In the genomic region with DNA sequence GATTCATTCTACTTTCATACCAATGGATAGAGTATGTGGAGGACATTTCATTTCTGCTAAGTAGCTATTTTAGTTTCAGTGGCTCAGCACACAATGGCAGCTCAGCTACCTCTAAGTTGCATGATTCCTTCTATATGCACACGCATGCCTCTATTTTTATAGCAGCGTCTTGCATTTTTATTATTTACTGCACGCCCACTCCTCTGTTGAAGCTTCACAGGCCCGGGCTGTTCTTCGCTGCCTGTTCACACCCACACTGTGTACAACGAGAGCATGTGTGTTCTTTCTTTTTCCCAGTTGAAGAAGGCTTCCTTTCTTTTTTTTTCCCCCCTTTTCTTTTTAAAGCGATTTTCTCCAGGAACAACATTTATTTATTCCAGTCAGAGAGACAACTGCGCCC, we compare ENCODE assay signal across 18 mouse cellular contexts.
A peak's percentile ranks its signal among the peaks of the same experiment; 100 is the strongest.
DNase-seq lines count a peak whose midpoint lies in the region.
"Had no signal": no experiment of that assay in that cellular context is flagged by ENCODE, and none has a peak within 500 bp of the region (broad histone marks: within the 10 kb centered on the region; RNA-seq: fewer than 3 reads in every experiment).

No protein-coding gene starts in this region.

- intact Hi-C loops in left cerebral cortex, postnatal 10 days (cut with DNase I): no loop called here
- intact Hi-C loops in left cerebral cortex, postnatal 25 days (cut with DNase I): loop anchor here (5.0 kb wide), 1 partner anchor 284 kb away; no protein-coding TSS in a partner anchor

- DNase-seq in left cerebral cortex, adult 18-20 months (ENCODE audit: low spot score in 2 of 2): peak; percentile 5 to 28
- no peak for DNase-seq in left cerebral cortex, postnatal 10 days (ENCODE audit: extremely low spot score in 1 of 2, low spot score in 2 of 2)
- DNase-seq in layer of hippocampus, adult 8-10 months (ENCODE audit: low spot score in 2 of 2): peak; percentile 29 to 34
- DNase-seq in left cerebral cortex, postnatal 25 days (ENCODE audit: low spot score in 2 of 2): peak; percentile 36 to 78
- DNase-seq in telencephalon, adult 2 months (ENCODE audit: low read depth, low spot score): peak; percentile 80
- no peak for DNase-seq in heart, adult 18-20 months
- DNase-seq in cerebellum, adult 9-11 months: no peak
- DNase-seq: B cell, adult 2 months; cerebellum, adult 8-10 months; gastrocnemius, postnatal 36 days; heart, postnatal 14 days; kidney, adult 9 months; kidney, postnatal 25 days; liver, embryonic 13.5 days; lung, embryonic 14.5 days; lung, postnatal 36 days; spleen, adult 18-20 months; thymus, adult 18-20 months had no signal

Comparison
In these comparisons a context has a peak if more than half of its experiments do, and no peak if none do; other contexts are left out.
1. DNase-seq: peak in left cerebral cortex, adult 18-20 months (2 of 2), layer of hippocampus, adult 8-10 months (2 of 2), left cerebral cortex, postnatal 25 days (2 of 2) and telencephalon, adult 2 months (single experiment); none in left cerebral cortex, postnatal 10 days (0 of 2), heart, adult 18-20 months (0 of 2) and cerebellum, adult 9-11 months (single experiment).